Mouse (Mus musculus): ENCODE data around the gene Rapgef1.
A peak's percentile ranks its signal among the peaks of the same experiment; 100 is the strongest.

The Rapgef1 gene

DNA sequence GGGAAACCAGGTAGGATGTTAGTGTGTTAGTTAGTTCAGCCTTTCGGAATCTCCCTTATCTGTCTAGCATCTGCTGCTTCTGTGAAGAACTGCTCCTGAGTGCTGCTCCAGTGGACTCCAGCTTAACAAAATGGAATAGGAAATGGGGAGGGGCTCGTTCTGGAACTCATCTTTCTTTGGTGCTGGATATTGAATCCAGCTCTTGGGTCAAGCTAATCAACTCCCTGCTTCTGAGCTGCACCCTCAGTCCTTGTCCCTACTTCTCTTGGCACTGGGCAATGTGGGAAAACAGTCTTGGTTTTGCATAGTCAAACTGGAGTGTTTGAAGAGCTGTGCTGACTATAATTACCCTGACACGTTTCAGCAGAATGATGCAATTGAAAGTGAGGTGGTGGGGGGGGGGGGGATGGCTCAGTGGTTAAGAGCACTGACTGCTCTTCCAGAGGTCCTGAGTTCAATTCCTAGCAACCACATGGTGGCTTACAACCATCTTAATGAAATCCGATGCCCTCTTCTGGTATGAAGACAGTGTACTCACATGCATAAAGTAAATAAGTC lies 25.6 kb downstream of the Rapgef1 start:
- no peak for DNase-seq (ENCODE audit: low read depth)

DNA sequence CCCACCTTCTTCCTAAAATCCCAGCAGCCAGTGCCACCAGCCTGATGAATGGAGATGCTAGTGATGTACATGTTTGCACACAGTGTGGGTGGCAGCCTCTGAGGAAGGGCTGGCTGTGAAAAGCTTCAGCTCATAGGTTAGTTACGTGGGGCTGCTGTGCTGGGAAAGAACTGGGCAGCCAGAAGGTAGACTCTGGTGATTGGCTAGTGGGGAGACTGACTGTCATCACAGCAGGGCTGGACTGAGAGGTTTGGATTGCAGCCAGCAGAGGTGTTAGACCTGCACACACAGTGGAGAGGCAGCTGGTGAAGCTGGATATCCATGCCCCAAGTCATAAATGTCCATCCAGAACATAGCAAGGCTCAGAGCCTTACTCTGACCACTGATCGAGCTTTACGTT lies 27.1 kb downstream of the Rapgef1 start:
- DNase-seq (ENCODE audit: low read depth) = no peak

DNA sequence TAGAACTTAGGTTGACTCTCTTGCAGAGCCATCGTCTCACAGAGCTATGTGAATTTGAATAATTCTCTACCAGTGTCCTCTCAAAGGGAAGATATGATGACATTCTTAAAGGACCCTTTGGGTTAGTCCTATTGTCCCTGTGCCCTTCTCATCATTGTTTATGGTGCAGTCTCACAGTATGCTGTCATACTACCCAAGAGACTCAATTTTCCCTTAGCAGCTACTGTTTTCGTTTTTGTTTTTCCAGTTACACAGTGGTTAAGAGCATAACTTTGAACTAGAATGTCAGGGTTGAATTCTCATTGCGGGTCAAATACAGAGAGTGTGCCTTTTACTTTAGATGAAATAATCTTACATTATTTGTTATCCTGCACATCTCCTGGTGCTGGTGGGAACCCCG lies 27.6 kb downstream of the Rapgef1 start:
- DNase-seq (ENCODE audit: low read depth) = no peak

DNA sequence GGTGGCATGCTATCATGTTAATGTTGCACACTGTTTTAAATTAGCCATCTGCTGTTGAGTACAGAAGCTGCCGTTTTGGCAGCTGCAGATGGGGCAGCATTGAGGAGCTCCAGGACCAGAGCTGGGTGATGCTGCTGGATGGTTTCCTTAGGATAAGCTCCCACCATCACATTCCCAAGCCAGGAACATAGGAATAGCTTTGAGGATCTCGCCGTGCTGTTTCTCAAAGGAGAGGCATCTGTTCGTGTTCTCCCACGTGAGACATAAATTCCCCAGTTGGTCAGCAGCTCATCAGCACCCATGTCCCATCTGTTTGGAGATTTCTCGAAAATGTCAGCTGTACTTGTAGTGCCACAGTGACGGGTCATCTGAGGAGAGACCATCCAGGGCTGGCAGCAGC lies 28.3 kb downstream of the Rapgef1 start:
- DNase-seq (ENCODE audit: low read depth) = no peak

DNA sequence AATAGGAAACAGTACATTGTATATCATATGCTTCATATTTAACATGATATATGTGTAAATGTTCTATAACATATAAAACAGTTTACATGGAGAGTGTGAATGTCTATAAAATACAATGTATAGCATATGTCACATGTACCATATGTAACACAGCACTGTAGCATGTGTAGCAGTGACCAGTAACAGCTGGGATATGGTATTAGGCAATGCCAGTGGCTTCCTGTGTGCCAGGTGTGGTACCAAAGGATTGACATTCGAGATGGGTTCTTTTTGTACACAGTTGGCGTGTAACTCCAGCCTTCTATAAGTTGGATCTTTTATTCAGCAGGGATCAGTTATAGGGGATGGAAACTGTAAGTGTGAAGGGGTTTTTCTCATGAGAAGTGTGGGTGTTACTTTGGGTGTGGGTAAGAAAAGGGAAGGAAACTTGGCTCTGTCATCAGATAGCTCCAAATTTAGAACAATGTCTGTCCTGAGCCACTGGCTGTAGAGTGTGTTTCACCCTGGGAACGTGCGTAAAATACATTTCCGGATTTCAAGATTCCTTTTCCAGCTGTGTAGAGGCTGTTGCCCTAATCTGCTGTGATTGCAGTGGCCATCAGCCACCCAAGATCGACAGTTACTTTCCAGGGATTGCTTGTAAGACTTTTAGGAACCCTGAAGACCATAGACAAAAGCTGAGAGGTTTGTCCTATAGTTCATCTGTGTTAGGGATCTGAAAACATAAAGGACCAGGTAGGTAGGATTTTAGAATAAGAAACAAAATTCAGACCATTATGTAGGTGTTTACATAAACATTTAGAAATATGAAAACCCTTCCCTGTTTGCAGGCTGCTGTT lies 29.7 kb downstream of the Rapgef1 start:
- no peak for DNase-seq (ENCODE audit: low read depth)

DNA sequence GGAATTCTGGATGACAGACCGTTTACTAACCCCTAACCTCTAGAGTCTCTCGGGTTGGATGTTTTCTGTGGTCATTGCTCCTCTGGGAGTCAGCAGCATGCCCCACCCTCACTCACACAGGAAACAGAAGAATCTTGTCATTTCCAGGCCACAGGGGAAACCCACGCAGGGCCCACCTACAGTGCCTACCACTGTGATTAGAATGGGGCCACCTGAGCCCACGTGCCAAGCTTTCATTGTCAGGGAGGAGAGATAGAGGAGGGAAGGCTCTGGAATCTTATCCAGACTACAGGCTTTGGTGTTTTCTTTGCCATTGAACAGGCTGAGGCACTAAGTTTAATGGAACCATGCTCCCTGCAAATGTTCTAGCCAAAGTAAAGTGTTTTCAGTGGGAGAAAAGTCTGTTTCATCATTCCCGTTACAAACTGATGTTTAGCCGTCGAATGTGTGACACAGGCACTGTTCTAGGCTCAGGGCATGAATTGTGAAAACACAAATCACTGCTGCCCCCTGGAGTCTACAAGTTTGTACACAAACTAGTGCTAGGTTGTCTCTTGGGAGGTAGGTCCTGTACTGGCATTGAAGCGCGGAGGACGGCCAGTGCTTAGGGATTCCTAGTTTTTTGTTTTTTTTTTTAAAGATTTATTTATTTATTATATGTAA lies 30.4 kb downstream of the Rapgef1 start:
- DNase-seq (ENCODE audit: low read depth) = no peak

DNA sequence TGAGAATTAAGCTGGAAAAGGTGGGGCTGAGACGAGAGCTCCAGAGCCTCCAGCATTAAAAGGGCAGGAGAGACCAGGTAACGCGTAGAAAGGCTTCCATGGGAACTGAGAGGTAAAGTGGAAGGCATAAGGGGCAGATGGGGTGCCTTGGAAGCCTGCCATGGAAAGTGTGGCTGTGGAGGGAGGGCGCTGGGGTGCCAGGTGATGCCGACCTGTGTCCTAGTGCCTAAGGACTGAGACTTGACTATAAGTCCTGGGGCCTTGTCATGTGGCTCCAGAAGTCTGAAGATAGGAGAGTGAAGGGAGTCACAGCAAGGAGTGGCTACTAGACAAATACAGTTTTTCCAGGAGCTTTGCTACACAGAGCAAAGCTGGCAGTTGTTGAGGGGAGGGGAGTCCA lies 32.4 kb downstream of the Rapgef1 start:
- no peak for DNase-seq (ENCODE audit: low read depth)

DNA sequence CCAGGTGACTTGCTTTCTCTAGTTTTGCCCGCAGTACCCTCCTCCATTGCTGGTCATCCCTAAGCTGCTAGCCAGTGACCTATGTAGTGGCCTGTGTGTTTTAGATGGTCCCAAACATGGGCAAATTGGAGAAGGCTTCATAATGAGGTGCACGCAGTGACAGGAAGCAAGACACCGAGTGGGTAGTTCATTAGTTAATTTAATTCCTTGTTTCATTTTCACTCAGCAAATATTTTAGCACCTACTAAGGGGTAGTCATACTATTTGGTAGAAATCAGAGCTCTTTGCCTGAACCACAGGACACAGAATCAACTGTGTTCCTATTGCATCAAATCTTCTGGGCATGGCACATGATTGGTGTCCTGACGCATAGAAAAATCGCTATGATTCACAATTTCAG lies 35.9 kb downstream of the Rapgef1 start:
- DNase-seq (ENCODE audit: low read depth) = no peak

DNA sequence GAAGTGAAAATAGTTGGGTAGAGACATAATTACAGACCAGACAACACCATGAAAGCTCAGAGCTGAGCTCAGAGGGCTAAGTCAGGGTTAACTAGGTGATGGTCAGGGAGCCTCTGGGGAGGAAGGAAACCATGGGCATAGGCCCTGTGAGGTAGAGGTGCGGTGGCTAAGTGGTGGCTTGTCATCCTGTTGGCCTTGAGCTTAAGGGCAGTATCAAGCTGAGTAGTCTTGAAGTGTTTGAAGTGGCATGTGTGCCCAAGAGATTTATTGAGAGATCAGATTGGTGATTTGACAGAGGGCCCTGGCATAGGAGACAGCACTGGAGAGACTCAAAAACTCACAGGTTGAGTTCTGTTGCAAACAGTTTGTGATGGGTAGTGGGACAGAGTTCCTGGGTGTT lies 36.6 kb downstream of the Rapgef1 start:
- no peak for DNase-seq (ENCODE audit: low read depth)

DNA sequence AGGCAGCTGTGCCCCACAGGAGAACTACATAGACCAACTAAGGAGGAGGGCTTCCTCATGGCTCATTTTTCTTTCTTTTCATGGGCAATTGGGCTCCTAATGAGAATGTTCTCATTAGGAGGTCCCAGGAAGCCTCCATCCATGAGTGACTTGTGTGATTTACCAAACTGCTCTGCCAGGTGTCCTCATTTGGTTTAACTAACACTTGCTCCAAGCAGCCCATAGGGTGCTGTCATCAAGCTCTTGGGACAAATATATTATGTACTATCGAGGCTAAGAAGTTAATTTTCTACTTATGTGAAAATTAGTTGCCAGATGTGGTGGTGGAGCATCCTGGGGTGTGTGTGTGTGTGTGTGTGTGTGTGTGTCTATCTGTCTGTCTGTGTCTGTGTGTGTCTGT lies 37.6 kb downstream of the Rapgef1 start:
- DNase-seq (ENCODE audit: low read depth) = no peak

DNA sequence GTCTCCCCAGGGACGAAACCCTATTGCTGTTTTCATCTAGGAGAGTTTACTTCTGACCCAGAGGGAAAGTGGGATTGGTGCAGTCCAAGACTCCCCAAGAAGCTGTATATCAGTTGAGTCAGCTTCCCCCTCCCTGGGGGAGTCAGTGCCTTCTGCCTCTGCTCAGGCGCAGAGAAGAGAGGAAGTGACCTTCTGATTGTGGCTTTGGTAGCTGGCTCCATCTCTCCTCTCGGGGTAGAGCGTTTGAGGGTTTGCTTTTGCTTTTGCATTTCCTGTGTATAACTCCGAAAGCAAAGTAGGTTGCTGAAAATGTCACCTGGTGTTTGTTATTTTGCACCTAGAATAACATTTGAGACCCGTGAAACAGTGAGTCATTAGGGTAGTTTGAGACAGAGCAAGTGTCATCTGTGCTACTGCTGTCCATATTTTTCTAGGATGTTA lies 42.3 kb downstream of the Rapgef1 start:
- DNase-seq (ENCODE audit: low read depth) = peak; percentile 35

DNA sequence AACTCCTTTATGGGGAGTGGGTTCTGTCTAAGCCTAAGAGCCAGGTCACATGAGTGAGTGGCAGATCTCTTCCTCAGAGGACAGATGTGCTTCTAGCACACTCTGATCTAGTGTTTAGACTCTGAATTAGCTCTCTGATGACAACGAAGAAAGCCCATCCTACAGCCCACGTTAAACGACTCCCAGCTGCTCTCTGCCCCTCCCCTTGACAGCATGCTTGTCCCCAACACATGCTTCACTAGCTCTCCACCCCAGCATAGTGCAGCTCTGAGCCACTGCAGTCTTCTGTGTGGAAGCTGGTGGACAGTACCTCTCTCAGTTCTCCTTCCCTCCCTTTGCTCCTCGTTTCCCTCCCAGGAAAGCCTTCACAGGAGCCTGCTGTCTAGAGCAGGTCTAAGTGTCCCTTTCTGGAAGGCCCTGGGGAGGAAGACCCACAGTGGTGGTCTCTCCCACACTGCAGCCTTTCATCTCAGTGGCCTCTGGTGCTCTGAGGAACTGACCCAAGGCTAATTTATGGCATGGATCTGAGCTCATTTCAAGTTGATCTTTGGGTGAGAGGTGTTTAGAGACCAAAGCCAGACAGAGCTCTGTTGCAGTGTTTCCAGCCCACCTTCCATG lies 43.8 kb downstream of the Rapgef1 start:
- no peak for DNase-seq (ENCODE audit: low read depth)

DNA sequence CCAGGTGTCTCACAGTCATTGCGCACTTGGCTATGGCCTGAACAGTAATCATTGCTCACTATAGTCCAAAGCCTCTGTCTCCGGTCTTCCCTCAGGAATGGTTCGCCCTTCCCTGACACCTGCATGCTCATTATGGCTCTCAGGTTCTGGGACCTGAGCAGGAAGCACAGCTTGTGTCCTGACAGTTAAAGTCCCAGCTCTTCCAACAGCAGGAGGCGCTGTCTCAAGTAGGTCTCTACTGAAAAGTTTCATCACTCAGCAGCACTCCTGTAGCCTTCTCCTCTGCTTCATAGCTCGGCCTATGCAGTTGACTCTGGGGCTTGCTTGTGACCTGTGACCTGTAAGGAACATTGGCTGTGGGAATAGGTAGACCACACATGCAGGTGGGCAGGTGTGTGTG lies 45.9 kb downstream of the Rapgef1 start:
- DNase-seq (ENCODE audit: low read depth) = no peak

DNA sequence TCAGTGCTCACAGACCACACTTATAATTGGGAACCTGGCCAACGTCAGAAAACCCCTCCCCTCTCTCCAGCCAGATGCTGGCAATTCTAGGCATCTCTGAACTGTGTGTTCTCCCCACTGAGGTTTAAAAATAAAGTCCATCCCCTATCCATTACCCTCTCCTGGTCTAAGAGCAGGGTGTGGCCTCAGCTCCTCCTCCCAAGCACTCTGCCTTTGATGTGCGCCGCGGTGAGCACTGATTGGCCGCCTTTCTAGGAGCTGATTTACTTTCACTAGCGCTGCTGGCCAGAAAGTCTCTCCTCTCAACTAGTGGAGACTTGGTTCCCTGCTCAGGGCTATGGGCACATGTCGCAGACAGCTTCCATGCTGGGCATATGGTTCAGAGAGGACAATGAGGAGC lies 47.1 kb downstream of the Rapgef1 start:
- no peak for DNase-seq (ENCODE audit: low read depth)

DNA sequence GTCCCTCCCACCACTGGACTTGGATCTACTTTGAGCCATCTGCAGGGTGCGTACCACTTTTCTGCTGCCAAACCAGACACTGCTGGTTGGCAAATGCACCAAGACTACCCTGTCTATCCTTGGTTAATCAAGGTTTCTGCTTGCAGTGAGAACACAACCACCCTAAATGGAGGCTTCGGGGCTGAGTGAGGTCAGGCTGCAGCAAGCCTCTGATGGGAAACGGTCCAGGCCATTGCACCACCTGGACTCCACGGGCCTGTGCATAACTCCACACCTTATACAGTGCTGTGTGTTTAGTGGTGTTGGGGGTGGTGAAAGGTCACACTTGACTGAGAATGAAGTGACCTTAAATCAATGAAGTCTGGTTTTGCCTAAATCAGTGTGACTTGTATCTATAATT lies 47.6 kb downstream of the Rapgef1 start:
- no peak for DNase-seq (ENCODE audit: low read depth)

DNA sequence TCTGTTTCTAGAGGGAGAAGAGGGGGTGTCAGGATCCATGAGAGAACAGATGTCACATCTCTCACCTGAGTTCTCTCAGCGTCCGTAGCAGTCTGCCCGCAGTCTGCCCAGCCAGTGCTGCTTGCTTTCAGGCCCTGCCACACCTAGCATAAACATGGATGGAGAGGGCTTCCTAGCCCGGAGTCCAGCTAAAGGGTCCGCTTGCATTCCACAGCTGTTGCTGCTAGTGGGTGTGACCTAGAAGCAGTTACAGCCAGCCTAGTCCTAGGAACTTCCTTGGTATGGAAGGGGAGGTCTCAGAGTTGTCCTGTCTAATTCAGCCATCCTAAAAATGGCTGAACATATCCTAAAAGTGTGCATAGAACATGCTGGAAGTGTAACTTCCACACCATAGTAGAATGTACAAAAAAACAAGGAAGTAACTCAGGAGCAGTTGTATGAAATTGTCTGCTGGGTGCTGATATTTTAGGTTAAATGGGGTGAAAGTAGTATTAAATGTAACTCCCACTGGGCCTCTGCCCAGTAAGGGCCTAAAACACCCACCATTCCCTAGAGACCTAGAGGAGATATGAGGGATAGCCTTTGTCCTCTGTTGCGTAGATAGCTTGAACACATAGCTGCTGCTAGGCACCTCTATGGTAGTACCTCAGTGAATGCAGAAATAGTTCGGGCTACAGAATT lies 48.6 kb downstream of the Rapgef1 start:
- DNase-seq (ENCODE audit: low read depth) = no peak

DNA sequence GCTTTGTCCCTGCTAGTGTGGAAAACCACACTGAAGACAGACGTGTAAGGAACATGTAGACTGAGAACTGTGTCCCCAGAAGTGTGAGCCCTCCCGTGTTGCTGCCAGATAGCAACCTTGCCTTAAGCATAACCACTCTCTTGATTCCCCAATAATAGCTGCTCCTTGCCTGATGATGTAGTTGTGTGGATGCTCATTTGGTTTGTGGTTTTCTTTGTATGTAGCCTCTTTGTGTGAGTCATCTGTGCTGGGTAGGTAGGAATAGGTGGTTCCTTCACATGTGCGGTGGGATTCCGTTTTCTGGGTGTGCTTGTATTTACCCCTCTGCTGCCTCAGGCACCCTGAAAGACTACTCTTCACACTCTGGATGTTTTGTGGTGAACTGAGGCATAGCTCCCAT lies 49.4 kb downstream of the Rapgef1 start:
- DNase-seq (ENCODE audit: low read depth) = no peak

DNA sequence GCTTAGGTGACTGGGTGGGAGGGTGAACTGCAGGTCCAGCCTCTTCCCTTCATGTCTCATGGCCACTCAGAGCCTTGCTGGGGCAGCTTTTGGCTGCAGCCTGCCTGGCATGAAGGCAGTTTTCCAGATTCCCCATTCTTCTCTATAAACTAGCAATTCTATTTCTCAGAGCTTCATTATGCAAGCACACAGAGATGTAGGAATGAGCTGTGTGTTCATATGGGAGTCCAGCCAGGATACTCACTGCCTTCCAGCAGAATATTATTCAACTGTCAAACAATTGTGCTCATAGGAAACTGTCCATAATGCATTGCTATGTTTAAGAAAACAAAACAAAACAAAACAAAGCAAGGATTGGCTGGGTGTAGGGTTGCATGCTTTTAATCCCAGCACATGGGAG lies 50.2 kb downstream of the Rapgef1 start:
- DNase-seq (ENCODE audit: low read depth) = no peak

DNA sequence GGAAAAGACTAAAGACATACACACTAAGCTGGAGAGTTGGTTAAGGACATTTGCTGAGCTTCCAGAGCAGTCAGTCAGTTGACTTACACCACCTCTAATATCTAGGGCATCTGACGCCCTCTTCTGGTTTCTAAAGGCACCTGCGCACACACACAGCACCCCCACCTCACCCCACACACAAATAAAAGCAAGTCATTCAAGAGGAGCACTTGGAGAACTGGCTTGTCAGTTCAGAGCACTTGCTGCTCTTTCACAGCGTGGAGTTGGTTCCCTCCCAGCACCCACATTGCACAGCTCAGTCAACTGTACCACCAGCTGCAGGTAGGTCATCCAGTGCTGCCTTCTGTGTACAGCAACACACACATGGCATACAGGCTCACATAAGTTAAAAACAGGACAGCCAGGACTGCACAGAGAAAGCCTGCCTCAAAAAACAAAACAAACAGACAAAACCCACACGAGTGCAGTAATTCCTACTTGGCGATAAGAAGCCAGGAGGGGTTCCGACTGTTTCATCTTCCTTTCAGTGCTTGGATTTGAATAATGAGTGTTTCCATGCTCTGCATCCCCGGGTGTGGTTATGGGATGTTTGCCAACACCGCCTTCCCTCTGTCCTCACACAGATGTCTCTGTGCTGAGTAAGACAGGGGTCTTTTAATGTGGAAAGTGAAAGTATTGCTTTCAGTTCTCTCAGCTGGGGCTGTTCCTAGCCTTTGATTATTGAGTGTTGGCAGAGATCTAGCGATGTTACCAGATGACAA lies 50.9 kb downstream of the Rapgef1 start:
- DNase-seq (ENCODE audit: low read depth) = peak; percentile 33

DNA sequence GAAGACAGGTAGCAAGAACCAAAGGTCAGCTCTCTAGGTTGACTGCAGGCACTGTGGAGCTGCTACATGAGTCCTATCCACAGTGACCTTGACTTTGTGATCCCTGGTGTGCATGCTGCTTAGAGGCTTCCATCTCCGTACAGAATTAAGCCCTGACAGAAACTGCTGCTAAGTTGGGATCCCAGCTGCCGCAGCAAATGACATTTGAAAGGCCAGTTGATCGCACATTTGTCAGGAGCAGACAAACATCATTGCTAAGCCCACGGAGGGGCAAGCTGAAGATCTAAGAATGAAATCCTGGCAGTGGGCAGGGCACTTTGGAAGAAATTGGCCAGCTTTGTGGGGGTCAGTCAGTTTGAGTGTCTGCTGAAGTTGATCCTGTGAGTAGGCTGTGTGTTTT lies 51.9 kb downstream of the Rapgef1 start:
- no peak for DNase-seq (ENCODE audit: low read depth)

DNA sequence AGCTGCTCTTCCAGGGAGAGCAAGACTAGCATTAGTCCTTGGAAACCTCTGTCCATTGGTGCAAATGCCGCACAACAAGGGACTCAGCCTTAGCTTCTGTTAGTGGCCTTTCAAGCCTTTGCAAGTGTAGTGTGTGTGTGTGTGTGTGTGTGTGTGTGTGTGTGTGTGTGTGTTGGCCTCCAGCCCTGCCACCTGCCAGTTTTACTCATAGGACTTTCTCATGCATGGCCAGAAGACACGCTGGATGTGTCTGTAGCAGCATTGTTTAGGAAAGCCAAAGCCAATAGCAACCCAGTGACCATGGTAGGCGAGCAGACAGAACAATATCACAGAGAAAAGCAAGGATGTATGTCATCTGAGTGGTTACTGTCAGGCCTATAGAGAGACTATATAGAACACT lies 52.3 kb downstream of the Rapgef1 start:
- no peak for DNase-seq (ENCODE audit: low read depth)
